Comparison of ENCODE assay signal across 9 mouse cellular contexts in the genomic region with DNA sequence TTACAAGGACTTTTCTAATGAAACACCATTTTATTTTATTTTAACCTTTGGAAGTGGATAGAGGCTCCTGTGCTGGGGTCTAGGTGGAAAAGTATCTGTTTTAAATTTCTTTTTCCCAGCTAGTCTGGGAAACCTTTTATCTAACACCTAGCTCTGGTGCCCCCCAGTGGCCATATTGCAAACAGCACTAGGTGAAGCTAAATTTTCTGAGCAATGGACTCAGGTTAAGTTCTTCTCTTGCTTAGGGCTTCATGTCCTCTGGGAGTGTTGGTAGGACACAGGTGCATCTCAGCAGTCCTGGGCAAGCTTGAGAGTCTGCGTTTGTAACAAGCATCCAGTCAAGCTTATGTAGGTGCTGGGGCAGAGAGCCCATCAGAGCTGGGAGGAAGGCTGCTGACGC. TPM values are rescaled to one million over a fixed set of nuclear protein-coding genes. Genes with fewer than 3 reads are reported as not detected.
DNase-seq lines count a peak whose midpoint lies in the region; ATAC-seq lines count a peak whose summit lies in the region.
"Had no signal": no experiment of that assay in that cellular context is flagged by ENCODE, and none has a peak within 500 bp of the region (broad histone marks: within the 10 kb centered on the region; RNA-seq: fewer than 3 reads in every experiment).

No protein-coding gene starts in this region.

- intact Hi-C loops in left cerebral cortex, postnatal 25 days (cut with DNase I) = loop anchor here (5.0 kb wide), 2 partner anchors 165 to 180 kb away; no protein-coding TSS in a partner anchor

- no peak for ATAC-seq in hindbrain, embryonic 14.5 days (ENCODE audit: low FRiP score)

- no peak overlapping the region for H3K27ac ChIP-seq in hindbrain, embryonic 14.5 days
- H3K27ac ChIP-seq: limb, embryonic 15.5 days had no signal

- H3K27me3 ChIP-seq in hindbrain, embryonic 14.5 days (ENCODE audit: control insufficient read depth, insufficient read depth, low read length) = no peaks in the 10 kb centered on the region
- H3K27me3 ChIP-seq: limb, embryonic 15.5 days had no signal

- H3K4me2 ChIP-seq in hindbrain, embryonic 14.5 days (replicated peaks) = no peak overlapping the region
- H3K4me2 ChIP-seq: limb, embryonic 15.5 days had no signal

- whole genome bisulfite sequencing in hindbrain, embryonic 14.5 days = 42% methylated on average over 2 of the region's 2 CpGs

- H3K9ac ChIP-seq in hindbrain, embryonic 14.5 days = no peak overlapping the region
- H3K9ac ChIP-seq: limb, embryonic 15.5 days had no signal

- H3K9me3 ChIP-seq in hindbrain, embryonic 14.5 days (ENCODE audit: control insufficient read depth, low read length) = no peaks in the 10 kb centered on the region
- H3K9me3 ChIP-seq: limb, embryonic 15.5 days had no signal

- H3K36me3 ChIP-seq in hindbrain, embryonic 14.5 days (replicated peaks; ENCODE audit: control insufficient read depth, insufficient read depth) = no peaks in the 10 kb centered on the region
- H3K36me3 ChIP-seq: limb, embryonic 15.5 days had no signal

- H3K4me1 ChIP-seq in hindbrain, embryonic 14.5 days (replicated peaks; ENCODE audit: control insufficient read depth, insufficient read depth, low read length) = no peaks in the 10 kb centered on the region
- H3K4me1 ChIP-seq: limb, embryonic 15.5 days had no signal

- no peak overlapping the region for H3K4me3 ChIP-seq in hindbrain, embryonic 14.5 days (replicated peaks; ENCODE audit: low read length)
- H3K4me3 ChIP-seq: limb, embryonic 15.5 days had no signal

- peak; percentile 59 for DNase-seq in gastrocnemius, adult 18-20 months (ENCODE audit: low spot score)
- DNase-seq in gastrocnemius, postnatal 25 days = no peak
- peak; percentile 85 for DNase-seq in NIH3T3 (ENCODE audit: low read depth)
- peak; percentile 73 to 83 for DNase-seq in cerebellum, postnatal 4 days (ENCODE audit: low spot score in 2 of 2)
- DNase-seq in hindbrain, embryonic 14.5 days (ENCODE audit: low spot score) = peak; percentile 89
- DNase-seq in left cerebral cortex, postnatal 25 days (ENCODE audit: low spot score in 2 of 2) = peak; percentile 79 to 87
- peak; percentile 62 for DNase-seq in ovary, postnatal 36 days (ENCODE audit: low spot score)
- DNase-seq in thymus, postnatal 25 days = peak; percentile 81

RNA-seq across cellular contexts. Expression of a gene that starts 13.0 kb away (rescaled TPM):
- 10 to 100 TPM; 57.7 to 80.4 TPM for total RNA-seq in gastrocnemius, adult 18-20 months (2021)
- total RNA-seq in gastrocnemius, postnatal 25 days (2021) = 10 to 100 TPM; 61.1 to 73.3 TPM
- 6.8 and 8.4 TPM in 2 replicates for polyA plus RNA-seq in hindbrain, embryonic 14.5 days (2014; fragmentation: Nextera tagmentation; extraction: Ambion mirVana)
- 100 to 1,000 TPM; 114 to 145 TPM for total RNA-seq in left cerebral cortex, postnatal 25 days (2021)
